Mouse (Mus musculus): ENCODE measurements at regions not wholly inside any gene's neighbourhood (a gene's known extent, or its start where the extent isn't known, plus 50 kb on each side); places are given as distances from the start of the nearest gene placed in this dataset.

GRCm38 (mm10) chr1:124706246-124706645 is 660.9 kb upstream of the Dpp10 start:
- DNase-seq (ENCODE audit: low spot score), result no peak

DNA sequence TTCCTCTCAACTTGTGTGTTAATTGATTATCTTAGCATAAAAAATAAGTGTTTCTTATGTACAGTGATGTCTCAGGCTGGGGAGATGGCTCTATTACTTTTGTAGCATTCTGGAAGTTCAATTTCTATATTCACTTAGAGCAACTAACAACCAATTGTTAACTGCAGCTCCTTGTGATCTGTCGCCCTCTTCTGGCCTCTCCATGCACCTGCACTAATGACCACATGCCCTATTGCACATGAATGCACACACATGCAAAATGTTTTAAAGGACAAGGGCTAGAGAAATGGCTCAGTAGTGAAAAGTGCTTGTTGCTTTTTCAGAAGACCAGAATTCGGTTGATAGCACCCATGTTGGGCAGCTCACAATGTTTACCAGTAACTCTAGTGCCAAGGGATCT is 629.1 kb upstream of the Dpp10 start:
- no peak for DNase-seq (ENCODE audit: low spot score)

- DNase-seq (ENCODE audit: low spot score), result no peak
Measured at GRCm38 (mm10) chr1:124652872-124653271, 607.5 kb upstream of the Dpp10 start.

DNA sequence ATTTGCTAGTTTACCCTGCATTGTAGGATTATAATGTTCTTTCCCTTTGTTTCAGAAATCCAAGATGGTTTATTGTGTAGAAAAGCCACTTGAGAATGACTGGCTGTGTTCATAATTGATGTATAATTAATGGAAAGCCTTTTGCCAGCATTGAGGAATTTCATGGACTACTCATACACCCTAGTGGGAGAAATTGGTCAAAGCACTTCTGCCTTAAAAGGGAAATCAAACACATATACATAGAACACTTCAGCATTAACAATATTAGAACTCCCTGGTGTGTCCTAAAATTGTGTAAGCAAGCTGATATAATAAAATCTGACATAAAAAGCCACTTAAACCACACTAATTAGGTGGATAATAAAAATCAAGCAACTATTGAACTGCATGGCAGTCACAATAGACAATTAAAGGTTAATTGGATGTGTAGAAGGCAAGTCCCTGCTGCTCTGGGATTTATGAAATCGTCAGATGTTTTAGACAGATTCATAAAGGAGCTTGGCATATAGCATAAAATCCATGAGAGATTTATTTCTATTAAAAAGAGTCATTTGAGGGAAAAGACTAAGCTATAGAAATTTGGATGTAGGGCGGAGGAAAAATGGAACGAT is 607.0 kb upstream of the Dpp10 start:
- no peak for DNase-seq (ENCODE audit: low spot score)

DNA sequence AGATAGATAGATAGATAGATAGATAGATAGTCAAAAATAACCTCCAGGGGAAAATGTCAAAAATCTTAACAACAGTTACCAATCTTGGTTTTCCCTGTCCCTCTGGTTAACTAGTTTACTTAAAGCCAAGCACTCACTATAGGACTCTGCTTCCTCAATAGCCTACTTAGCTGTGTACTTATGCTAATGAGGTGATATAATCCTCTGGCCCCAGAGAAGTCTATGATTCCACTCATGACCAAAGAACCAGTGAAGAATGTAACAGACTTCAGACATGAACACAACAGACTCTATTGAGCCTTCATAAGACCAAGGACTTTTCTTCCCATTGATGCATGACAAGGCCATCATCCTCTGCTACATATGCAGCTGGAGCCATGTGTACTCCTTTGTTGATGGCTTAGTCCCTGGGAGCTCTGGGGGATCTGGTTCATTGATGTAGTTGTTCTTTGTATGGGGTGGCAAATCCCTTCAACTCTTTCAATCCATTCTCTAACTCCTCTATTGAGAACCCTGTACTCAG is 589.9 kb upstream of the Dpp10 start:
- no peak for DNase-seq (ENCODE audit: low spot score)

DNA sequence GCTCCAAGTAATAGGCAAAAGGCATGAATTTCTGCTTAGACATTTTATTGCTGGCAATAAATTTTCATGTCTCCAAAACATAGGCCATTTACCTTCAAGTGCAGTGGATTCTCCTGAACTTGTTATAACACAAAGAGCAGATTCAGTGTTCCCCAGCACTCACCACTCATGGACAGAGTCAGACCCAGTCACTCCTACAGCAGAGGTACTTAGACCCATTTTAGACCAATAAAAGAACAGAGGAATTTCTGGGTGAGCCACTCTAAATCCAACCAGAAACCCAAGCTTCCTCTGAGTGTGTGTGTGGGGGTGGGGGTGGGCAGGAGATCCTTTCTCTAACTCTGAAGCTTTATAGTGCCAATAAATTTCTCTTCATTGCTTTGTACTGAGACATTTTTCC is 584.7 kb upstream of the Dpp10 start:
- DNase-seq (ENCODE audit: low spot score), result no peak

GRCm38 (mm10) chr1:124584620-124585019 is 539.3 kb upstream of the Dpp10 start:
- DNase-seq (ENCODE audit: low spot score), result no peak

Data from heart, adult 8-10 months (tissue).